Mouse (Mus musculus) small intestine, adult 2 months (tissue): Measurements from ENCODE around the gene Gas2l1. TPM values are rescaled to one million over a fixed set of nuclear protein-coding genes. Genes with fewer than 3 reads are reported as not detected.
"Not testable (repeated sequence)": the region's sequence is repeated elsewhere in the genome, so short reads cannot be mapped to it uniquely, and the experiment has no call there.

Experiments used
- H3K27ac ChIP-seq: fragments of 200-500 bp; 2 replicates; pipeline ENCODE4 v1.5.1; 2012; ENCODE audit warnings: low read depth, low read length, control low read depth, inconsistent platforms; ENCODE audit not compliant: insufficient read depth
- H3K27me3 ChIP-seq: fragments of 200-500 bp; 2 replicates; pipeline ENCODE4 v1.6.1; 2012; ENCODE audit warnings: mild to moderate bottlenecking, moderate library complexity, low read length, inconsistent platforms; ENCODE audit not compliant: control insufficient read depth, insufficient read depth
- H3K36me3 ChIP-seq: fragments of 200-500 bp; 2 replicates; pipeline ENCODE4 v1.6.1; 2012; ENCODE audit warnings: mild to moderate bottlenecking, low read length, control low read depth, inconsistent platforms; ENCODE audit not compliant: control insufficient read depth, insufficient read depth
- H3K4me1 ChIP-seq: fragments of 200-500 bp; 2 replicates; pipeline ENCODE4 v1.6.1; 2012; ENCODE audit warnings: low read length, inconsistent platforms, mixed read lengths; ENCODE audit not compliant: control insufficient read depth, insufficient read depth, insufficient read length
- H3K4me3 ChIP-seq: fragments of 200-500 bp; 2 replicates; pipeline ENCODE4 v1.5.1; 2012; ENCODE audit warnings: low read depth, mild to moderate bottlenecking, control low read depth, inconsistent platforms, low read length, moderate library complexity
- CTCF ChIP-seq: fragments of 200-500 bp; IDR thresholded peaks from 2 replicates; pipeline ENCODE4 v1.5.1; 2012; ENCODE audit warnings: low read depth, mild to moderate bottlenecking, control low read depth, inconsistent platforms, low read length, moderate library complexity, mixed read lengths; ENCODE audit not compliant: insufficient replicate concordance, insufficient read length; ENCODE audit errors: extremely low read depth
- POLR2A ChIP-seq: fragments of 200-500 bp; IDR thresholded peaks from 2 replicates; pipeline ENCODE4 v1.6.1; 2012; ENCODE audit warnings: low read depth, mild to moderate bottlenecking, control low read depth, inconsistent platforms, low read length, moderate library complexity
- WGBS: fragments of 180-500 bp; shearing (Covaris S2); methylation state at CpG from one replicate; pipeline ENCODE4 v1.1.7; 2018; 5-methylcytosine and 5-hydroxymethylcytosine counted together
- polyA plus RNA-seq: library from polyadenylated mRNA; depleted of rRNA; stranded (reverse); fragments of >200 nt; gene quantifications from 2 replicates; pipeline ENCODE4 v1.2.3, GENCODE M21; 2012

The Gas2l1 gene
- polyA plus RNA-seq, 1 experiment, result 123 TPM

DNA sequence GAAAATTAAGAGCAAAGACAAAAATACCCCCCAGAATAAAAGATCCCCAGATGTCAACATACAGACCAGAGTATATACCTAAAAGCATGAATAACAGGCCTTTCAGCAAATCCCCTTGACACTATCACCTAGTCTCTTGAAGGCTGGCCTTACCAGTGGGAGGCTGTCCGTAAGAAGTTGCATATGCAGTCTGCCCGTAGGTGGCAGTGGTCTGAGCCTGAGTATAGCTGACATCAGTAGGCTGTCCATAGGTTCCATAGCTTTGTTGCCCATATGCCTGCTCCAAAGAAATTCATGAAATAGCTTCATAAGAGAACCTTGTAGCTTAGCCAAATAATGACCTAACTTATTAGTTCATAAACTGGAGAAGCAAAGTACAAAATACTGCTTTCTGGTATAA is 26.6 kb upstream of the Gas2l1 start:
- Histone ChIP-seq H3K27me3 (no peaks in the 10 kb centered on the region), H3K4me3 (no peak overlapping the region), H3K27ac (no peak overlapping the region), H3K4me1 (no peaks in the 10 kb centered on the region), H3K36me3 (peaks cover 42% of the 10 kb centered on the region)
- WGBS, result 30% methylated on average over 2 of the region's 2 CpGs
- no peak for TF ChIP-seq POLR2A
- TF ChIP-seq CTCF, result peak; percentile 21; the same call in 1 of the 2 replicates

DNA sequence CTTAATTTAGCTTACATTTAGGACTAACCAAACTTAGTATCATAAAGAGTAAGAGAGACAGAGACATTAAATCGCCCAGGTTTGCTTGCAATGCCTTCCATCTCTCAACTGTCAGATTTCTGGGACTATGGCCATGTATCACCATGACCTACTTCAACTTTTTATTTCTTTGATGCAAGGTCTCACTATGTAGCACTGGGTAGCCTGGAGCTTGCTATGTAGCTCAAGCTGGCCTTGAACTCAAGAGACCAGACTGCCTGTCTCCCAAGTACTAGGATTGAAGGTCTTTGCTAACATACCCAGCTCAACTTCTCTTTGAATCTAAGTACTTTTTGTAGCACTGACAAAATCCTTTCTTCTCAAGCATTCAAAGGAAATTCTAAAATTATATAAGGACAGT is 24.0 kb upstream of the Gas2l1 start:
- TF ChIP-seq CTCF (no peak), POLR2A (no peak)
- no peaks in the 10 kb centered on the region for H3K27me3 ChIP-seq
- H3K36me3 ChIP-seq, result peaks cover 63% of the 10 kb centered on the region
- H3K27ac ChIP-seq, result no peak overlapping the region
- no peak overlapping the region for H3K4me3 ChIP-seq
- H3K4me1 ChIP-seq, result no peaks in the 10 kb centered on the region
- WGBS, result 79% methylated on average over 1 of the region's 1 CpGs

DNA sequence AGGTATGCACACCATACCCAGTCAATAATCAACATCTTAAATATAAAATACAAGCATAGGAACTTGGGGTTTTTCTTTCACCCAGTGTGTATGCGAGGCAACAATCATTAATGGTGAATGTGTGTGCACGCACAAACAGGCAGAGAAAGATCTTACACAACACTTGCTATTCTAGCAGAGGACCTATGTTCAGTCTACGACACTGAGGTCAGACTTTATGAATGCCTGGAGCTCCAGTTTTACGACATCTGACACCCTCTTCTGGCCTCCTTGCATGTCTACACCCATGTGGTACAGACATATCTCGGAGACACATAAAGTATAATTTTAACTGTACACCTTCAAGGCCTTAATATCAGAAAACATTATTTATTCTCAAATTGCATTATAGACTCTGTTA is 11.7 kb upstream of the Gas2l1 start:
- not testable (repeated sequence) for H3K27me3 ChIP-seq, H3K4me3 ChIP-seq, H3K27ac ChIP-seq, H3K4me1 ChIP-seq
- WGBS, result 82% methylated on average over 4 of the region's 5 CpGs
- peaks cover 64% of the 10 kb centered on the region for H3K36me3 ChIP-seq

DNA sequence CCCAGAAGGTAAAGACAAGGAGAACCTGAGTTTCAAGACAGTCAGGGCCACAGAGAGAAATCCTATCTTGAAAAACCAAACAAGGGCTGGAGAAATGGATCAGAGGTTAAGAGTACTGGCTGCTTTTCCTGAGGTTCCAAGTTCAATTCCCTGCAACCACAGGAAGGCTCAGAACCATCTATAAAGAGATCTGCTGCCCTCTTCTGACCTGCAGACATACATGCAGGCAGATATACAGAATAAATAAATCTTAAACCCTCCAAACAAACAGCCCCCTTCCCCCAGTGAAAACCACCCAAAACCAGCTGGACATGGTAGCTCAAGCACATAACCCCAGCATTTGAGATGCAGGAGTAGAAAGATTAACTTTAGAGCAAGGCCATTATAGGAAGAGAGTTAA is 10.6 kb upstream of the Gas2l1 start:
- Histone ChIP-seq H3K27ac (no peak overlapping the region), H3K36me3 (peaks cover 68% of the 10 kb centered on the region), H3K27me3 (no peaks in the 10 kb centered on the region), H3K4me3 (no peak overlapping the region), H3K4me1 (no peaks in the 10 kb centered on the region)
- TF ChIP-seq CTCF (no peak), POLR2A (no peak)

DNA sequence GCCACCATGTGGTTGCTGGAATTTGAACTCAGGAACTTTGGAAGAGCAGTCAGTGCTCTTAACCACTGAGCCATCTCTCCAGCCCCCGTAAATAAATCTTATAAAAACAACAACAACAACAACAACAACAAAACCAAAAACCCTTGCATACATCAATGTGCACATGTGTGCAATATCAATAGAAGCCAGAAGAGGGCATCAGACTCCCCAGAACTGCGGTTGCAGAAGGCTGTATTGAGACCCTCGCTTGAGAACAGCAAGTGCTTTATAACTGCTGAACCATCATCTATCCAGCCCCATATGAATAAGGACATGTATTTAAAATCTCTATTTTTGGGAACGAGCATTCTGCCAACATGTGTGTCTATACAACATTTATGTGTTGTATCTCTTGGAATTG is 9.8 kb upstream of the Gas2l1 start:
- Histone ChIP-seq H3K36me3 (peaks cover 69% of the 10 kb centered on the region), H3K4me1 (no peaks in the 10 kb centered on the region), H3K27ac (no peak overlapping the region), H3K27me3 (no peaks in the 10 kb centered on the region), H3K4me3 (no peak overlapping the region)
- TF ChIP-seq POLR2A, result no peak
- WGBS, result 63% methylated on average over 4 of the region's 4 CpGs

DNA sequence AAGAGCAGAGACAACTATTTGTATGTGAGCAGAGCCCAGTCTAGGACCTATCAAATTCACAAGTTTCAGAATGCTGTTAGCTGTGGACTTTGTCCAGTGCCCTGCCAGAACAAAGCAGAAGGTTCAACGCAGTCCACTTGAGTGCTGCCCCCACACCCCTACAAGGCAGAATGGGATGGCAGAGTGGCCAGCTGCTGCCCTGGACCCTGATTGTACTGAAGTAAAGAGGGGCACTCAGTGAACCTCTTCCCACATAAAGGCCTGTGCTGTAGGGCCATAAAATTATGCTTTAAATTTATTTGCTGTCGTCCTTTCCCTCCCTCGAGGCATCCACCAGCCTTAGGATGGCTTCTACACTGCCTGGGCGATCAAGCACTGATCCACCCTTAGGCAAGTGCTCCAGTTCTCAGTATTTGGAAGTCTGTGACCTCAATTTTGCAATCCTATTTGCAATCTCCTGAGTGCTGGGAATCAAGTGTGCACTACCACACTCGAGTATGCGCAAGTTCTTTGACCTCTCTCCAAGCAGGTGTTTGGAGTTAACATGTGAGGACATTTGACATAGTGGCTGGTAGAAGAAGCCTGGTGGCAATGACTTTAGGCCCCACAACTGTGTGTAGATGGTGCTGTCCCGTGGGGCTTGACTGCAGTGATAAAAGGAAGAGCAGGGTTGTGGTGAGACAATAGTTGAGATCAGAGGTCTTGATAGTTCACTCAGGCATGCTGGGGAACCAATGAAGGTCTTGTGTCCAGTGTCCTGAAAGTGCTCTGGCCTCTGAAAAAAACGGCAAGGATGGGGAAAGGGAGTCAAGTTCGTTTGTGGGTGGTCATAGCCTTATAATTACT is 3.2 kb upstream of the Gas2l1 start:
- Histone ChIP-seq H3K4me1 (peaks cover 9% of the 10 kb centered on the region), H3K4me3 (no peak overlapping the region), H3K36me3 (peaks cover 46% of the 10 kb centered on the region), H3K27ac (no peak overlapping the region), H3K27me3 (no peaks in the 10 kb centered on the region)
- 52% methylated on average over 9 of the region's 9 CpGs for WGBS
- TF ChIP-seq CTCF (no peak), POLR2A (no peak)

DNA sequence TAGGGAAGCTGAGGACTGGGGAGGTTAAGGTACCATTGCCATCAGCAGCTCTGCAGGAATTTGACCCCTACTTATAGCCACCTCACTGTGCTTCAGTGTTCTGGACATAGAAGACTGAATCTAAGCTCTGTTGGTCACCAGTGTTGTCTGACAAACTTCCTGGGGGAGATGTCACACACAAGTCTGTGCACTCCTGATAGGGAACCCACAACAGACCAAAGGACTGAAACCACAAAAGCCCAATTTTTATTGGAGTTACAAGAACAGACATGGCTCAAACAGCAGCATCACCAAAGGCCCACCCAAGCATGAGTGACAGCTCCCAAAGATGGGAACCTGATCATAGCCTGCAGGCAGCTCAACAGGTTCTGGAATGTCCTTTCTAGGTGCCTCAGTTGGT is 1.9 kb upstream of the Gas2l1 start:
- Histone ChIP-seq H3K27me3 (no peaks in the 10 kb centered on the region), H3K4me3 (no peak overlapping the region), H3K4me1 (peaks cover 18% of the 10 kb centered on the region), H3K36me3 (peaks cover 34% of the 10 kb centered on the region), H3K27ac (no peak overlapping the region)
- TF ChIP-seq POLR2A, result no peak
- no peak for TF ChIP-seq CTCF
